Mouse (Mus musculus): ENCODE data around the gene Bmp7.

DNA sequence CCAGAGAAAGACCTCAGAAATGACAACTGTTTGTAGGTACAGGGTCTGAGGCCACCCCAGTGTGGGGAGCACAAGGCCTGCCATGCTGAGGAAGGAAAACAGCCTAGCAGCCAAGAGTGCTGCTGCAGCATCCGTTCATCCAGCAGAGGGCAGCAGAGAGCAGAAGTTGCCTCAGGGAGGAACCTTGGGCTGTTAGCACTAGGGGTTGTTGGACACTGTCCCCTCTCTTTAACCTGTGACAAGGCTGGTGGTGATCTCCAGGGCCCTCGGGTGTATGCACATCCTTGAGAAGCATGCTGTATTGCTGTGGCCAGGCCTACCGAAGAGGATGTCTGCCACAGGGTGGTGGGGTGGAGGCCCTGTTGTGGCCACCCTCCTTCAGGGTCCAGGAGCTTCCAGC, 109.0 kb downstream of the Bmp7 start:
- TF ChIP-seq CTCF (IDR thresholded peaks at IDR 0.05) (peak; percentile 100), EP300 (IDR thresholded peaks at IDR 0.05) (no peak)

Data from lung, postnatal 0 days (tissue).